Mouse (Mus musculus): ENCODE data around the gene Agtr2. TPM values are rescaled to one million over a fixed set of nuclear protein-coding genes. Genes with fewer than 3 reads are reported as not detected.
"Not testable (repeated sequence)": the region's sequence is repeated elsewhere in the genome, so short reads cannot be mapped to it uniquely, and the experiment has no call there.

Gene Agtr2
- 0.08 and 0.10 TPM in 2 replicates for polyA plus RNA-seq (2014; fragmentation: Nextera tagmentation; extraction: Ambion mirVana)

- Histone ChIP-seq H3K9me3 (ENCODE audit: control insufficient read depth, low read length) (no peaks in the 10 kb centered on the region), H3K4me2 (no peak within 1 kb of the TSS), H3K9ac (ENCODE audit: low read depth, low read length) (no peak within 1 kb of the TSS), H3K36me3 (ENCODE audit: control insufficient read depth, insufficient read depth, low read length) (no peaks in the 10 kb centered on the region), H3K4me3 (ENCODE audit: low read depth, low read length) (no peak within 1 kb of the TSS), H3K27me3 (replicated peaks; ENCODE audit: control insufficient read depth, insufficient read depth, low read length) (no peaks in the 10 kb centered on the region), H3K27ac (ENCODE audit: low read depth, low read length) (no peak within 1 kb of the TSS), H3K4me1 (replicated peaks; ENCODE audit: control insufficient read depth, insufficient read depth, low read length) (no peaks in the 10 kb centered on the region)
- ATAC-seq (replicated peaks; ENCODE audit: low FRiP score) (no peak), DNase-seq (ENCODE audit: low spot score) (no peak)
- WGBS = 67% methylated on average over 5 of the region's 5 CpGs
Observed at GRCm38 (mm10) chrX:21484414-21484813, at the start of gene Agtr2. Agtr2 (plus strand) TSS chrX:21484544.

GRCm38 (mm10) chrX:21452519-21452918, 31.8 kb upstream of the Agtr2 start:
- H3K4me3 ChIP-seq (ENCODE audit: low read depth, low read length) = no peak overlapping the region
- H3K27ac ChIP-seq (ENCODE audit: low read depth, low read length) = no peak overlapping the region
- no peak for ATAC-seq (replicated peaks; ENCODE audit: low FRiP score)
- 57% methylated on average over 3 of the region's 3 CpGs for WGBS
- H3K36me3 ChIP-seq (ENCODE audit: control insufficient read depth, insufficient read depth, low read length) = no peaks in the 10 kb centered on the region
- H3K9ac ChIP-seq (ENCODE audit: low read depth, low read length) = no peak overlapping the region
- no peak overlapping the region for H3K4me2 ChIP-seq
- no peaks in the 10 kb centered on the region for H3K4me1 ChIP-seq (replicated peaks; ENCODE audit: control insufficient read depth, insufficient read depth, low read length)
- no peaks in the 10 kb centered on the region for H3K9me3 ChIP-seq (ENCODE audit: control insufficient read depth, low read length)
- DNase-seq (ENCODE audit: low spot score) = no peak
- H3K27me3 ChIP-seq (replicated peaks; ENCODE audit: control insufficient read depth, insufficient read depth, low read length) = no peaks in the 10 kb centered on the region

- no peak overlapping the region for H3K27ac ChIP-seq (ENCODE audit: low read depth, low read length)
- no peak for ATAC-seq (replicated peaks; ENCODE audit: low FRiP score)
- no peaks in the 10 kb centered on the region for H3K4me1 ChIP-seq (replicated peaks; ENCODE audit: control insufficient read depth, insufficient read depth, low read length)
- no peaks in the 10 kb centered on the region for H3K27me3 ChIP-seq (replicated peaks; ENCODE audit: control insufficient read depth, insufficient read depth, low read length)
- H3K9me3 ChIP-seq (ENCODE audit: control insufficient read depth, low read length) = no peaks in the 10 kb centered on the region
- no peak for DNase-seq (ENCODE audit: low spot score)
- no peak overlapping the region for H3K9ac ChIP-seq (ENCODE audit: low read depth, low read length)
- H3K4me3 ChIP-seq (ENCODE audit: low read depth, low read length) = no peak overlapping the region
- H3K4me2 ChIP-seq = no peak overlapping the region
- H3K36me3 ChIP-seq (ENCODE audit: control insufficient read depth, insufficient read depth, low read length) = no peaks in the 10 kb centered on the region
- WGBS = 59% methylated on average over 2 of the region's 2 CpGs
Observed at GRCm38 (mm10) chrX:21488111-21488510, 3.8 kb downstream of the Agtr2 start.

GRCm38 (mm10) chrX:21500242-21500641, 15.9 kb downstream of the Agtr2 start:
- WGBS = 29% methylated on average over 2 of the region's 2 CpGs
- ATAC-seq (replicated peaks; ENCODE audit: low FRiP score) = no peak

GRCm38 (mm10) chrX:21507333-21507732, 23.0 kb downstream of the Agtr2 start:
- H3K4me3 ChIP-seq (ENCODE audit: low read depth, low read length); H3K27ac ChIP-seq (ENCODE audit: low read depth, low read length); H3K9ac ChIP-seq (ENCODE audit: low read depth, low read length); H3K36me3 ChIP-seq (ENCODE audit: control insufficient read depth, insufficient read depth, low read length); H3K4me1 ChIP-seq (replicated peaks; ENCODE audit: control insufficient read depth, insufficient read depth, low read length); H3K27me3 ChIP-seq (replicated peaks; ENCODE audit: control insufficient read depth, insufficient read depth, low read length); DNase-seq (ENCODE audit: low spot score); H3K9me3 ChIP-seq (ENCODE audit: control insufficient read depth, low read length); H3K4me2 ChIP-seq; ATAC-seq (replicated peaks; ENCODE audit: low FRiP score): not testable (repeated sequence)
- 67% methylated on average over 2 of the region's 2 CpGs for WGBS

More at GRCm38 (mm10) chrX:21500242-21500641, 15.9 kb downstream of the Agtr2 start:
- Histone ChIP-seq H3K36me3 (ENCODE audit: control insufficient read depth, insufficient read depth, low read length) (no peaks in the 10 kb centered on the region), H3K4me2 (no peak overlapping the region), H3K4me1 (replicated peaks; ENCODE audit: control insufficient read depth, insufficient read depth, low read length) (no peaks in the 10 kb centered on the region), H3K9ac (ENCODE audit: low read depth, low read length) (no peak overlapping the region), H3K4me3 (ENCODE audit: low read depth, low read length) (no peak overlapping the region), H3K27me3 (replicated peaks; ENCODE audit: control insufficient read depth, insufficient read depth, low read length) (no peaks in the 10 kb centered on the region), H3K27ac (ENCODE audit: low read depth, low read length) (no peak overlapping the region), H3K9me3 (ENCODE audit: control insufficient read depth, low read length) (no peaks in the 10 kb centered on the region)
- DNase-seq (ENCODE audit: low spot score) = no peak

- no peaks in the 10 kb centered on the region for H3K36me3 ChIP-seq (ENCODE audit: control insufficient read depth, insufficient read depth, low read length)
- ATAC-seq (replicated peaks; ENCODE audit: low FRiP score) (no peak), DNase-seq (ENCODE audit: low spot score) (no peak)
- no peak overlapping the region for H3K4me3 ChIP-seq (ENCODE audit: low read depth, low read length)
- H3K4me2 ChIP-seq = no peak overlapping the region
- 74% methylated on average over 4 of the region's 4 CpGs for WGBS
- no peaks in the 10 kb centered on the region for H3K9me3 ChIP-seq (ENCODE audit: control insufficient read depth, low read length)
- H3K27me3 ChIP-seq (replicated peaks; ENCODE audit: control insufficient read depth, insufficient read depth, low read length) = no peaks in the 10 kb centered on the region
- no peak overlapping the region for H3K9ac ChIP-seq (ENCODE audit: low read depth, low read length)
- H3K27ac ChIP-seq (ENCODE audit: low read depth, low read length) = no peak overlapping the region
- H3K4me1 ChIP-seq (replicated peaks; ENCODE audit: control insufficient read depth, insufficient read depth, low read length) = no peaks in the 10 kb centered on the region
Observed at GRCm38 (mm10) chrX:21522590-21522989, 38.2 kb downstream of the Agtr2 start.

Other genes with a start within 250 kb of the Agtr2 start
- 0.08 and 0.14 TPM in 2 replicates for gene Slc6a14, start 230.4 kb downstream of the Agtr2 start, polyA plus RNA-seq (2014; fragmentation: Nextera tagmentation; extraction: Ambion mirVana)

Data from liver, embryonic 11.5 days (tissue).